Mouse (Mus musculus): ENCODE measurements at regions not wholly inside any gene's neighbourhood (a gene's known extent, or its start where the extent isn't known, plus 50 kb on each side); places are given as distances from the start of the nearest gene placed in this dataset.

GRCm38 (mm10) chr16:24183216-24183615, 194.6 kb upstream of the Bcl6 start:
- peak; percentile 75 for DNase-seq (ENCODE audit: low spot score)

GRCm38 (mm10) chr16:24181388-24181787, 192.7 kb upstream of the Bcl6 start:
- DNase-seq (ENCODE audit: low spot score) = no peak

- no peak for DNase-seq (ENCODE audit: low spot score)
Measured at GRCm38 (mm10) chr16:24180666-24181065, 192.0 kb upstream of the Bcl6 start.

GRCm38 (mm10) chr16:24177564-24177963, 188.9 kb upstream of the Bcl6 start:
- no peak for DNase-seq (ENCODE audit: low spot score)

GRCm38 (mm10) chr16:24177131-24177530, 188.5 kb upstream of the Bcl6 start:
- no peak for DNase-seq (ENCODE audit: low spot score)

- DNase-seq (ENCODE audit: low spot score) = no peak
Measured at GRCm38 (mm10) chr16:24176057-24176456, 187.4 kb upstream of the Bcl6 start.

- DNase-seq (ENCODE audit: low spot score) = no peak
Measured at GRCm38 (mm10) chr16:24175235-24175760, 186.6 kb upstream of the Bcl6 start.

- DNase-seq (ENCODE audit: low spot score) = no peak
Measured at GRCm38 (mm10) chr16:24174595-24174994, 185.9 kb upstream of the Bcl6 start.

- no peak for DNase-seq (ENCODE audit: low spot score)
Measured at GRCm38 (mm10) chr16:24173783-24174518, 185.3 kb upstream of the Bcl6 start.

- DNase-seq (ENCODE audit: low spot score) = no peak
Measured at GRCm38 (mm10) chr16:24172653-24173052, 184.0 kb upstream of the Bcl6 start.

- DNase-seq (ENCODE audit: low spot score) = no peak
Measured at GRCm38 (mm10) chr16:24172065-24172464, 183.4 kb upstream of the Bcl6 start.

- no peak for DNase-seq (ENCODE audit: low spot score)
Measured at GRCm38 (mm10) chr16:24171161-24171560, 182.5 kb upstream of the Bcl6 start.

GRCm38 (mm10) chr16:24166496-24166895, 177.8 kb upstream of the Bcl6 start:
- no peak for DNase-seq (ENCODE audit: low spot score)

- DNase-seq (ENCODE audit: low spot score) = no peak
Measured at GRCm38 (mm10) chr16:24165461-24166081, 176.9 kb upstream of the Bcl6 start.

GRCm38 (mm10) chr16:24160705-24161285, 172.1 kb upstream of the Bcl6 start:
- DNase-seq (ENCODE audit: low spot score) = no peak

GRCm38 (mm10) chr16:24159336-24159735, 170.7 kb upstream of the Bcl6 start:
- no peak for DNase-seq (ENCODE audit: low spot score)

- no peak for DNase-seq (ENCODE audit: low spot score)
Measured at GRCm38 (mm10) chr16:24157753-24158152, 169.1 kb upstream of the Bcl6 start.

- DNase-seq (ENCODE audit: low spot score) = peak; percentile 21
Measured at GRCm38 (mm10) chr16:24156729-24157430, 168.2 kb upstream of the Bcl6 start.

GRCm38 (mm10) chr16:24154816-24155357, 166.2 kb upstream of the Bcl6 start:
- DNase-seq (ENCODE audit: low spot score) = no peak

GRCm38 (mm10) chr16:24153943-24154342, 165.3 kb upstream of the Bcl6 start:
- no peak for DNase-seq (ENCODE audit: low spot score)

GRCm38 (mm10) chr16:24151831-24152247, 163.2 kb upstream of the Bcl6 start:
- no peak for DNase-seq (ENCODE audit: low spot score)

Measured in heart, adult 8-10 months (tissue).